Mouse (Mus musculus): ENCODE data around the gene Gm10322.

GRCm38 (mm10) chr10:59642659-59643377 is 27.0 kb downstream of the Gm10322 start:
- TF ChIP-seq CTCF (IDR thresholded peaks at IDR 0.05) (no peak), POLR2A (IDR thresholded peaks at IDR 0.05; ENCODE audit: insufficient read depth, low read depth, low read length) (no peak), EP300 (IDR thresholded peaks at IDR 0.05; ENCODE audit: insufficient read depth, low read depth, low read length) (no peak)
